Mouse (Mus musculus): Measurements from ENCODE around the gene Erg.

DNA sequence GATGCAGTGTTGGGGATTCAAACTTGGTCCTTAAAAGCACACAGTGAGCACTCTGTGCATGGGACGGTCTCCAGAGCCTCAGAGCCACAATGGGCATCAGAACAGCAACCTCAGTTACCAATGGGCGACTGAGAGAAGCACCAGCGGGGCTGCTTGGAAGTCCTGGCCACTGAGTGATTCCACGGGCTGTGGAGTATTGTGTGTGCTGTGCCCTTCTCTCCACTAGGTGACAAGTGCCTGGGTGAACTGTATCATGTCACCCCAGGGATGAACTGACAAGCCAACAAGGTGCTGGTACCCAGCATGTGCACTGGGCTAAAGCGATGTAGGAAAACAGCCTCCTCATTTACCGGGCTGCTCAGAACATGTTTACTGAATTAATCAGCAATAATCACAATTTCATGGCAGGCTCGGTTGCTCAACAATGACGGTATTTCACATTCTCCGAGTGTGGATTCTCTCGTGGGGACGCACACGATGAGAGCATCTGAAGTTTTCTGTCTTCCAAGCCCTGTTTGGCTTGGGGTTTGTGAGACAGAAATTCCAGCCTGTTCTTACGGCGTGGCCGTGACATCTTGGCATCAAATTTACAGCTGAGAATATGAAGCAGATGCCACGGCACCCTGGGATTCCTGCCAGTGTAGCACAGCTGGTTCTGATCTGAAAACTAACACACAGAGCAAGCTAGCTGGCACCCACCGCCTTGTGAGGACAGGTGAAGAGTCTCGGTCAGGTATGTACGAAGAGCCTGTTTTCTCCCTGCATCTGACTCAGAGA is 219.2 kb downstream of the Erg start:
- no peak for TF ChIP-seq CTCF (IDR thresholded peaks at IDR 0.05; ENCODE audit: borderline replicate concordance, insufficient read depth, low read length)
- TF ChIP-seq POLR2A (IDR thresholded peaks at IDR 0.05; ENCODE audit: low read depth, low read length), result no peak
